Mouse (Mus musculus): ENCODE measurements around the gene Bfsp2.
A peak's percentile ranks its signal among the peaks of the same experiment; 100 is the strongest.

The Bfsp2 gene

DNA sequence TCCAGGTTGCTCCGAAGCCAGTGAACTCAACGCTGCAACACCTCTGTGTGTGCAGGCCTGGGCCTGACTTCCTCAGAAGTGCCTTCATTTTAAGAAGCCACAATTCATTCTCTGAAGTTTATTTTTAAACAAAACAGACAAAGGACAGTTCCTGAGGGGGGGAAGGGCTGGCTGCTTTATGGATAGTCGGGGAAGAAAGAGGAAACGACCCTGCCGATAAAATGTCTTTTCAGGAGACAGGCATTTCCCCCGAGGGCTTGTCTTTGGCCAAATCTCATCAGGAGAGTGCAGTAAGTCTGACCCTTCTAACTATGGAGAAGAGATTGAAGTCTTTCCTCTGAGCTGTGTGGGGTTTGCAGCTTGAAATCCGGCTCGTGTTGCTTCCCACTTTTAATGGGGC lies 5.4 kb upstream of the Bfsp2 start:
- DNase-seq (ENCODE audit: low read depth, low spot score), result no peak

DNA sequence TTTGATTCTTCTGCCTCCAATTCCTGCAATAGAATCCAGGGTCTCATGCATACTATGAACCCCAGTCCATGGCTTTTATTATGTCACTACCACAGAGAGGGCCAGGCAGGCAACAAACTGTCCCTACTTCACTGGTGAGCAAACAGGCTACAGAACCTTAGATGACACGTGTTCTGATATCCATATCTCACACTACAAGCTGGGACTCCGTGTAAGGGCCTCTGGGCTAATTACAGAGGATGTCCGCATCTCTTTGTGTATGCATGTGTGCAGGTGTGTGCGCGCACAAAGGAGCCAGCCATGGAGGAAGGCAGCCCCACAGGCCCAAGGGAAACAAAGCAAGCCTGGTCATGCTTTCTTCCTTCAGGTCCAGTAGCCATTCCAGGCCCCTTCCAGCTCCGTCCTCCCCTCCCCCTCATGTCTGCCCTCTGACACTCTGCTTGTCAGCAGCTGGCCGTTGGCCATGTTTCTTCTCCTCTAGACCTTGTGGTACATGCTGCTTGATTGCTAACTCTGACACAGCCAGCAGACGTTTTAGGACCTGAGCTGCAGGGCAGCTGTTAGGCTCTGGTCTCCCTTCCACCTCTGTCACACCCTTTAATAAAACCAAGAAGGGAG lies 492 bp upstream of the Bfsp2 start:
- no peak for DNase-seq (ENCODE audit: low read depth, low spot score)

- DNase-seq (ENCODE audit: low read depth, low spot score), result no peak
Measured at GRCm38 (mm10) chr9:103475414-103475813, 4.8 kb downstream of the Bfsp2 start.

GRCm38 (mm10) chr9:103473915-103474688 lies 6.1 kb downstream of the Bfsp2 start:
- DNase-seq (ENCODE audit: low read depth, low spot score), result no peak

- no peak for DNase-seq (ENCODE audit: low read depth, low spot score)
Measured at GRCm38 (mm10) chr9:103471784-103472183, 8.4 kb downstream of the Bfsp2 start.

GRCm38 (mm10) chr9:103469516-103469915 lies 10.7 kb downstream of the Bfsp2 start:
- no peak for DNase-seq (ENCODE audit: low read depth, low spot score)

GRCm38 (mm10) chr9:103468911-103469310 lies 11.3 kb downstream of the Bfsp2 start:
- DNase-seq (ENCODE audit: low read depth, low spot score), result no peak

- no peak for DNase-seq (ENCODE audit: low read depth, low spot score)
Measured at GRCm38 (mm10) chr9:103465711-103466220, 14.5 kb downstream of the Bfsp2 start.

- no peak for DNase-seq (ENCODE audit: low read depth, low spot score)
Measured at GRCm38 (mm10) chr9:103465293-103465692, 14.9 kb downstream of the Bfsp2 start.

DNA sequence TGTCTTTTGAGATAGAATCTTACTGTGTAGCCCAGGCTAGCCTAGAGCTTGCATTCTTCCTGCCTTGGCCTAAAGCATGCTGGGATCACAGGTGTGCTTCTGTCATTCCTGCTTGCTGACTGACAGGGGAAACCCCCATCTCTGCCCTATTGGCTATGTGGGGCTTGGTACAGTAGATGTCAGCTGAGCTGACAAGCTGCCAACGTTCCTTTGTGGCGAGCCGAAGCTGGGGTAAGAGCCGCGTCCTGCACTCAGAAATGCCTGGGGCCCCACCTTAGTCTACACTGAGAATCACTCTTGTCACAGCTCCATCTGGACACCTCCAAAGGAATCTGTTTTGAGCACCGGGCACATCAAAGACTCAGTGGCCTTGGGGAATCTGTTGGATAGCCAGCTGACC lies 16.4 kb downstream of the Bfsp2 start:
- no peak for DNase-seq (ENCODE audit: low read depth, low spot score)

- DNase-seq (ENCODE audit: low read depth, low spot score), result no peak
Measured at GRCm38 (mm10) chr9:103459839-103460238, 20.4 kb downstream of the Bfsp2 start.

DNA sequence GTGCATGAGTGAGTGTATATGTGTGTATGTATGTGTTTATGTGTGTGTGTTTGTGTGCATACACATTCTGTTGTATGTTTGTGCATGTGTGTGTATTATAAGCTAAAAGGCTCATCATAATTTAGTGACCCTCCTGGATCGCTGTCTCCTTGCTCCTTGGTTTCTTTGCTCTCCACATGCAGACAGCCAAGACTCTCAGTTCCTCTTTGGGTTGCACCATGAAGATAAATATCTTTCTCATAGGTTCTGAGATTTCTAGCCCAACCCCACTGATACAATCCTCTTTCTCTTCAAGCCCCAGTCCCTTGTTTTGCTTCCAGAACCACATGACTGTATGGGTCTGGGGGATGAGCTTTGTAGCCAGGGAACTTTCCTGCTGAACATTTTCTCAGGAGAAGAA lies 20.9 kb downstream of the Bfsp2 start:
- DNase-seq (ENCODE audit: low read depth, low spot score), result no peak

- no peak for DNase-seq (ENCODE audit: low read depth, low spot score)
Measured at GRCm38 (mm10) chr9:103449651-103450050, 30.6 kb downstream of the Bfsp2 start.

- DNase-seq (ENCODE audit: low read depth, low spot score), result no peak
Measured at GRCm38 (mm10) chr9:103449092-103449491, 31.1 kb downstream of the Bfsp2 start.

GRCm38 (mm10) chr9:103444656-103445055 lies 35.6 kb downstream of the Bfsp2 start:
- no peak for DNase-seq (ENCODE audit: low read depth, low spot score)

DNA sequence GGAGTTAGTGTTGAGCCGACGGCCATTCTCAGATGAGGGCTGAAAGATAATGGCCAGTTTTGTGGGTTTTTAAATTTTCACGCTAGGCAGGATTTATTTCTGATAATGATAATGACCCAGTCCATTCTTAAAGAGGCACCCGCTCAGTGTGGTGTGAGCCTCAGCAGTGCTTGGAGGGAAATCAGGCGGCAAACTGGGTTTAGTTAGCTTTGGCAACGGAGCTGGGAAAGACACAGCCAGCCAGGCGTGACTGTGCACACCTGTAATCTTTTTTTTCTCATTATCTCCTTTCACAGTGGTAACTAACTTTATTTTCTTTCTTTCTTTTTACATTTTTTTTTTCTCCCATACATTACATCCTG lies 36.4 kb downstream of the Bfsp2 start:
- DNase-seq (ENCODE audit: low read depth, low spot score), result no peak

GRCm38 (mm10) chr9:103443121-103443823 lies 36.9 kb downstream of the Bfsp2 start:
- no peak for DNase-seq (ENCODE audit: low read depth, low spot score)

DNA sequence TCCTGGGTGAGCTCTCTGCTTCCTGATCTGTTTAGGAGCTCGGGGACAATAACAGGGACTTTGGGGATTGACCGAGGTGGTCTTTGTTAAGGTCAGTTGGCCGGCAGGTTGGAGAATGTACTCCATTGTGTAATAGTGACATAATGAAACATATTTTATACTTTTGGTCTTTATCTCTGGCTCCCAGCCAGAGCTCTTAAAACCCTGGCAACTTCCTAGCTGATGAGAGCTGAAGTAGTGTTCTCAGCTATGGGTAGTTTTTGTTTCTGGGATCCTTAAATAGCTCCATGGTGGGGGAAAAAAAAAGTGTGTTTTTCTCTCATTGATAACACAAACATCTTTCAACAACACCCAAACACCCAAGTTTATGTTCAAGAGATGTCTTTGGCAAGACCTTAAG lies 39.6 kb downstream of the Bfsp2 start:
- DNase-seq (ENCODE audit: low read depth, low spot score), result no peak

DNA sequence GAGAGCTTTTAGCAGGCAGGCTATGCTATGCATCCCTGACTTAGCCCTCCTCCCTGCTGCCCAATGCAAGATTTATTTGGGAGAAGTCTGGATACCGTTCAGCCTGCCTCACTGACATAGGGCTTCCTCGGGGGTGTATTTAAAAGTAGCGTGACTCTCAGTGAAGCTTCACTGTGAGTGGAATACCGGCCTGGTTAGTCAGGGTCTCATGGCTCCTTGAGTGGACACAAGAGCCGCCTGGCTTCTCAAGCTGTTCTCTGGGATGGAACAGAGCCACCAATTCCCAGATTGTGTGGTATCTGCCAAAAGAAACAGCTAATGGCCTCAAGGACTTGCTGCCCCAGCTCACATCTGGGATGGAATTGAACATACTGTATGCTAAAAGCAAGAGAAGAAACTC lies 43.1 kb downstream of the Bfsp2 start:
- no peak for DNase-seq (ENCODE audit: low read depth, low spot score)

- DNase-seq (ENCODE audit: low read depth, low spot score), result peak; percentile 63
Measured at GRCm38 (mm10) chr9:103434116-103434515, 46.1 kb downstream of the Bfsp2 start.

DNA sequence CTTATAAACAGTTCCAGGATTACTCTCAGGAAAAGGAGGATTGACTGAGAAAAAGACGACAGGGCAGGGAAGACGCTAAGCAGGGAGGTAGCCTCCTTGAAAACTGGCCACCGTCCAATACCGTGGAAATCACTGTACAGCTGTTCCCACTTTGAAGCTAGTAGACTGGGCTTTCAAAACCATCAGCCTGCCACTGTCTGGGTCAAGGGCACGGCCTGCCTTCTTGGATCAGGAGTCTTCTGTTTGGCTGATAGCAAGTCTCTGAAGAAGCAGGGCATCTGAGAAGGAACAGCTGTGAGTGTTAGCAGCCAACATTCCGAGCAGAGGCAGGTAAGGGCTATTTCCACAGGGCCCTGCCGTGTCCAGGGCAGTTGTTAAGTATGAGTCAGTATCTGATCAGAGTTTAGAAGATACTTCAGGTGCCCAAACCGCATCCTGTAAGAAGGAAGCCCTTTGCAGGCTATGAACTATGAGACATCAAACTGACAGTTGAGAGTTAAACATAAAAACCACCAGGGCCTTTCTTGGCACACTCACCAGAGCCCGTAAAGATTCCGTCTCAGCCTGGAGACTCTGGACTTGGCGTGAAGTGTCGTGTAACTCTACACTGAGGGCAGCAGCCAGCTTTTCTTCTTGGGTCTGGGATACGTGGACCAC lies 48.0 kb downstream of the Bfsp2 start:
- no peak for DNase-seq (ENCODE audit: low read depth, low spot score)

DNA sequence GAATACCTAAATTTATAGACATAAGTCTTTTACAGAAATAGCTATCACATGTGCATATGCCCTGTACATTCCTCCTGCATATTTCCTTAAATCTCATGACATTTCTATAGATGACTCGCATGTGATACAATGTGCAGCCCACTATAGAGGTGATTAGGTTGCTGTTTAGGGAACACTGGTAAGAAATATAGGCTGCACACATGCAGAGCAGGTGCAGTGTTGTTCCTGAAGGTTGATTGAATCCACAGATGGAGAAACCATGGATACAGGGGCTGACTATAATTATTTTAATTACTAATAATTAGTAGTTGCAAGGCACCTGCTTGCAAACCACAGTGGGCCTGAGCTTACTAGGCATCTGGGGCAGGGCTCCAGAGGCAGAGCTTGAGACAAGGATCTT lies 48.5 kb downstream of the Bfsp2 start:
- DNase-seq (ENCODE audit: low read depth, low spot score), result no peak
